Mouse (Mus musculus) lung, embryonic 14.5 days (tissue): ENCODE results near the gene Fhdc1. TPM values are rescaled to one million over a fixed set of nuclear protein-coding genes. Genes with fewer than 3 reads are reported as not detected.

Experiments used
- ATAC-seq: fragments of 200-750 bp; cut with Nextera tagmentation; 2 replicates; pipeline ENCODE4 v1.8.0; 2017; ENCODE audit warnings: mild to moderate bottlenecking, moderate TSS enrichment, moderate library complexity; ENCODE audit not compliant: insufficient read depth
- DNase-seq: peaks from one replicate; pipeline ENCODE4 v3.0.0-alpha.2; 2015
- H3K27ac ChIP-seq: fragments of 300-500 bp; sonication (generic); 2 replicates; pipeline ENCODE4 v1.5.1; 2014; ENCODE audit warnings: low read depth, mild to moderate bottlenecking, moderate library complexity
- H3K27me3 ChIP-seq: fragments of 300-500 bp; sonication (generic); 2 replicates; pipeline ENCODE4 v1.6.1; 2014; ENCODE audit warnings: low read length, control low read depth; ENCODE audit not compliant: insufficient read depth
- H3K36me3 ChIP-seq: fragments of 300-500 bp; sonication (generic); 2 replicates; pipeline ENCODE4 v1.6.1; 2014; ENCODE audit warnings: control low read depth; ENCODE audit not compliant: insufficient read depth
- H3K4me1 ChIP-seq: fragments of 300-500 bp; sonication (generic); 2 replicates; pipeline ENCODE4 v1.6.1; 2014; ENCODE audit warnings: antibody characterized with exemption, control low read depth; ENCODE audit not compliant: insufficient read depth
- H3K4me2 ChIP-seq: fragments of 300-500 bp; sonication (generic); 2 replicates; pipeline ENCODE4 v1.6.1; 2014; ENCODE audit warnings: mild to moderate bottlenecking
- H3K4me3 ChIP-seq: fragments of 300-500 bp; sonication (generic); 2 replicates; pipeline ENCODE4 v1.5.1; 2014; ENCODE audit warnings: low read depth, low read length
- H3K9ac ChIP-seq: fragments of 300-500 bp; sonication (generic); 2 replicates; pipeline ENCODE4 v1.6.1; 2014
- H3K9me3 ChIP-seq: fragments of 300-500 bp; sonication (generic); 2 replicates; pipeline ENCODE4 v1.6.1; 2016; ENCODE audit warnings: low read depth, low read length, control low read depth
- CTCF ChIP-seq: IDR thresholded peaks from 2 replicates; pipeline ENCODE4 v1.5.1; 2016; ENCODE audit warnings: antibody characterized with exemption, low read depth
- WGBS: fragments of 180-500 bp; shearing (Covaris S2); extraction: QIAGEN DNeasy Blood & Tissue Kit; methylation state at CpG from one replicate; pipeline ENCODE4 v1.1.7; 2014; 5-methylcytosine and 5-hydroxymethylcytosine counted together
- polyA plus RNA-seq: library from polyadenylated mRNA; unstranded; fragments of >200 nt; fragmentation: Nextera tagmentation; extraction: Ambion mirVana; gene quantifications from 2 replicates; pipeline ENCODE4 v1.2.1, GENCODE M21; 2014

The Fhdc1 gene
- 15.6 and 16.6 TPM in 2 replicates for polyA plus RNA-seq

DNA sequence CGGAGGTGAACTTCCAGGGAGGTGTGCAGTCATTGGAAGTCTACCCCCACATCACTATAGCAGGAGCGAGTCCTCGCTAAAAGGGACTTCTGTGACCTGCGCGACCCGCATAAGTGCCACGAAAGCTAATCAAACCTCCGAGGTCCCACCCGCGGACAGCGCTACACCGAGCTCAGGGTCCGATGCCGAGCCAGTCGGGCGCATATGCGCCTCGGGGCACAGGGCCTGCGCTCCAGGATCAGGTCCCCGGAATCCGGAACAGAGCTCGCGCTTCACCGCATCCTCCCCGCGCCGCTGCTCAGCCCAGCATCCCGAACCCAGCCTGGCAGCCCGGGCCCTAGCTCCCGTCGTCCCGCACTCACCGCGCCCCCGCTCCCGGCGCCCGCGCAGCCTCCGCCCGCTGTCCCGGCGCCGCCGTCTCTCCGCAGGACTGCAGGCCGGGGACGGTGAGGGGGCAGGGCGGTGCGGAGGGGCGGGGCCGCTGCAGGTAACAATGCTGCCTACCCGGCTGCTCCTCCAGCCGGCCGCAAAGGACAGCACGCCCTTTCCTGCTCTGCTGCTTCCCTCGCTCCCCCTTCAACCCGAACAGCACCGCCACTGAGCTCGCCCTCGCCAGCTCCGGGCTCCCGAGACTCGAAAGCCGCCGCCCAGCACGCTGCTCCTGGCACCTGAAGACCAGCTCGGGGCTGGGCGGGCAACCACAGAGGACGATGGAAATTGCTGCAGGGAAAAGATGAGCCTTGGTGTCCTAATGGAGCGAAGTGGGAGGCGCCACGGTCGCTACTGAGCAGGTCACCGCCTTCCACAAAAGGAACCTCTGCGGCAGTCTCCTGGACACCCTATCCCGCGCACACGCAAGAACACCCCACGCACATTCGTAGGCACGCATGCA lies at the start of gene Fhdc1:
Fhdc1 (minus strand) TSS at position 424 of the 892 bp plus-strand sequence.
- Histone ChIP-seq H3K27ac (peak within 1 kb of the TSS; percentile 64), H3K4me3 (peak within 1 kb of the TSS; percentile 67), H3K27me3 (peaks cover 13% of the 10 kb centered on the region; the same call in 1 of the 2 replicates), H3K9me3 (no peaks in the 10 kb centered on the region), H3K9ac (peak within 1 kb of the TSS; percentile 72), H3K4me1 (peaks cover 5% of the 10 kb centered on the region; the same call in 1 of the 2 replicates), H3K36me3 (no peaks in the 10 kb centered on the region), H3K4me2 (peak within 1 kb of the TSS; percentile 99)
- DNase-seq: peak; percentile 74
- under 1% methylated on average over 79 of the region's 82 CpGs for WGBS
- ATAC-seq: peak; percentile 78
- peak; percentile 22; the same call in 1 of the 2 replicates for TF ChIP-seq CTCF

DNA sequence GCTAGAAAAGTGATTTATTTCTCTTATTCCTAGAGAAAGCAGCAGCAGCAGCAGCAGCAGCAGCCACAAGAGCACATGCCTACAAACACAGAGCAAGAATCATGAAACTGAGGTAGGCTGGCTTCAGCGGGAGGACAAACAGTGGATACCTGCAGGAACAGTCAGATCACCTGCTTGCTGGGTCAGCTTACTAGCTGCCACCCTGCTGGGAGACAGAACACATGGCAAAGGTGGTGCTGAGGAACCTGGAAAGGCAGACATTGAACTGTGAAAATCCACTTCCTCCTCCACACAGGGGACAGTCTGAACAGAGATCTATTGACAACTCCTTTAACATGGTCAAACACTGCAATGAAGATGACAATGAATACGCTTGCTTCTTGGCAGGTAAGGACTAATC lies 48.8 kb upstream of the Fhdc1 start:
- ATAC-seq: no peak
- TF ChIP-seq CTCF: no peak
- Histone ChIP-seq H3K9ac (no peak overlapping the region), H3K4me1 (no peaks in the 10 kb centered on the region), H3K27ac (no peak overlapping the region), H3K4me2 (no peak overlapping the region), H3K27me3 (no peaks in the 10 kb centered on the region), H3K9me3 (no peaks in the 10 kb centered on the region), H3K36me3 (peaks cover 22% of the 10 kb centered on the region; the same call in 1 of the 2 replicates), H3K4me3 (no peak overlapping the region)
- DNase-seq: no peak
- 79% methylated on average over 2 of the region's 2 CpGs for WGBS

DNA sequence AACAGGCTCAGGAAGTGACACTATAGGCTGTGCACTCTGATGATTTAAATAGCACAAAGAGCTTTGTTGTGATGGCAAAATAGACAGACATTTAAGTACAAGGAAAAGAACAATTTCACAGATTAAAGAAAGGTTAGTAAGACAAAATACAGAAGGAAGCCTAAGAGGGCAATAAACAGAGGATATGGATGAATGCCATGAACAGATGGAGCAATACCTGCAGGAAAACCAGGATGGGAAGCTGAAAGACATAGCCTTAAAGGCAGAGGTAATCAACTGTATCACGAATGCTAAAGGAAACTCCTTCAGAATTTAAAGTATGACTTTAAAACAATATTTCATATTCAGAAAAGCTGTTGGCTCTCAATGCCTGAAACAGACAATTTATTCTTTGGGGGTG lies 44.7 kb upstream of the Fhdc1 start:
- no peaks in the 10 kb centered on the region for H3K9me3 ChIP-seq
- no peak overlapping the region for H3K9ac ChIP-seq
- H3K4me1 ChIP-seq: no peaks in the 10 kb centered on the region
- H3K36me3 ChIP-seq: peaks cover 15% of the 10 kb centered on the region; the same call in 1 of the 2 replicates
- no peak overlapping the region for H3K4me3 ChIP-seq
- H3K4me2 ChIP-seq: no peak overlapping the region
- ATAC-seq: no peak
- WGBS: 67% methylated on average over 1 of the region's 1 CpGs
- no peak overlapping the region for H3K27ac ChIP-seq
- no peak for DNase-seq
- no peaks in the 10 kb centered on the region for H3K27me3 ChIP-seq
- TF ChIP-seq CTCF: no peak

DNA sequence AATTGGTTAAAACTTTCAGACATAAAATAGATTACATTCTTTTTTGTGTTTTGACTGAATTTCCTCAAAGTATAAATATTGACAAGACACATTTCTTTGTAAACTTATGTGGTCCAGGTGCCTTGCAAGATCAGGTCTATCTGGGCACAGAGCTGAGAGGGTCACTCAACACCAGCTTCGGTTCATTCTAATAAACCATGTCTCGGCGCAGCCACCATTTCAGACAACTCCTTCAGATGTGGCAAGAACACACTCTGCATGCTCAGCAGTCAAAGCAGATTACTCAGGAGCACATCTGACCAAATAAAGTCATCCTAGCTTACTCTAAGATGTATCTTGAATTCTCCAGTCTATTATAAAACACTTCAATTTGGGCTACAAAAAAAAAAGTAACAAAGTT lies 35.9 kb upstream of the Fhdc1 start:
- Histone ChIP-seq H3K9ac (no peak overlapping the region), H3K4me3 (no peak overlapping the region), H3K4me2 (no peak overlapping the region), H3K36me3 (peaks cover 12% of the 10 kb centered on the region), H3K27ac (no peak overlapping the region), H3K9me3 (no peaks in the 10 kb centered on the region), H3K27me3 (no peaks in the 10 kb centered on the region), H3K4me1 (no peaks in the 10 kb centered on the region)
- ATAC-seq (peak; percentile 70; the same call in 1 of the 2 replicates), DNase-seq (peak; percentile 57)
- TF ChIP-seq CTCF: no peak
- WGBS: 58% methylated on average over 3 of the region's 3 CpGs

DNA sequence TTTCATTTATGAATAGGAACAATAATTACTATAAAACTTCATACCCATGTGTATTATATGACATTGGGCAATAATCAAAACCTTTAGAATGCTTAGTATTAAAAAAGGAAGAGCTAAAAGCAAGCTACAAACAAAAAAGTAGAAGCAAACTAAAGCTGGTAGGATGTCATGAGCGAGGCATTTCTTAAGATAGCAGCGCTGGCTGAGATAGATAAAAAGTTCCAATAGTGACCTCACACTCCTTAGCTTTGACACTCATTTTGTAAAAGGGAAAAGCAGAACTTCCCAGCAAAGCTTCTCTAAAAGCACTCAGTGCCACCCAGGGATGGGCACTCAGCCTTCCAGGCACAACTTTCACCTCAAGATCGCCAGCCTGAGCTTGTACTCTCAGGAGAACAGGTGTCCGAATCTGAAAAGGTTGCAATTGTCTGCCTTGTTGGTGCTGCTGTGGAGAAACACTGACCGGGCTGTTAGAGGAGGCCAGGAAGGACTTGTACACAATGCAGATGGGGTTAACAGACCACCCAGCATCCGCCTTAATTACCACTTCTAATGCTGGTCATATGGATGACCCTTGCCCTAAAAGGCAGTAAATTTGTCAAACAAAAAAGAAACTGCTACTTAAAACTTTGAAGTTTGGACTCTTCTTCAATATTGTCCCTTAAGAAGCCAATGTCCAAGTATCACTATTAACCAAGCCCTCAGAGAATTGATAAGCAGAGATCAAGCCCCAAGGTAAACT lies 32.7 kb upstream of the Fhdc1 start:
- no peak overlapping the region for H3K4me3 ChIP-seq
- H3K27me3 ChIP-seq: no peaks in the 10 kb centered on the region
- DNase-seq: no peak
- no peaks in the 10 kb centered on the region for H3K4me1 ChIP-seq
- H3K9me3 ChIP-seq: no peaks in the 10 kb centered on the region
- H3K9ac ChIP-seq: no peak overlapping the region
- TF ChIP-seq CTCF: no peak
- H3K4me2 ChIP-seq: no peak overlapping the region
- WGBS: 69% methylated on average over 6 of the region's 6 CpGs
- peaks cover 10% of the 10 kb centered on the region; the same call in 1 of the 2 replicates for H3K36me3 ChIP-seq
- no peak for ATAC-seq
- H3K27ac ChIP-seq: no peak overlapping the region

DNA sequence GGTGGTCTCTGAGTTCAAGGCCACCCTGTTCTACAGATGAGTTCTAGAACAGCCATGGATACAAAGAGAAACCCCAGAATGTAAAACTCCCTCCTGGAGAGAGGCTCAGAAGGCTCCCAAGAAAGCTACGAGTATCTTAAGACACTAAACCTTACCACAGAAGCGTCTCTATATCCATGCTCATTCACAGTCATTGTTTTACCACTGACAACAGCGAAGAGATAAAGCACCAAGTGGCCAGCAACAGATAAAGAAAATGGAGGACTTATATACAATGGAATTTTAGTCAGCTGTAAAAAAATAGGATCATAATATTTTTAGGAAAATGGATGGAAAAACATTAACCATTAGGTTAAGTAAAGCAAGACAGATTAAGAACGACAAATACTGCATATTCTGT lies 25.0 kb upstream of the Fhdc1 start:
- no peak for TF ChIP-seq CTCF
- H3K27me3 ChIP-seq: no peaks in the 10 kb centered on the region
- no peaks in the 10 kb centered on the region for H3K4me1 ChIP-seq
- H3K9me3 ChIP-seq: no peaks in the 10 kb centered on the region
- no peak overlapping the region for H3K4me3 ChIP-seq
- DNase-seq: no peak
- 79% methylated on average over 4 of the region's 4 CpGs for WGBS
- H3K9ac ChIP-seq: no peak overlapping the region
- H3K4me2 ChIP-seq: no peak overlapping the region
- ATAC-seq: no peak
- peaks cover 7% of the 10 kb centered on the region; the same call in 1 of the 2 replicates for H3K36me3 ChIP-seq
- no peak overlapping the region for H3K27ac ChIP-seq

DNA sequence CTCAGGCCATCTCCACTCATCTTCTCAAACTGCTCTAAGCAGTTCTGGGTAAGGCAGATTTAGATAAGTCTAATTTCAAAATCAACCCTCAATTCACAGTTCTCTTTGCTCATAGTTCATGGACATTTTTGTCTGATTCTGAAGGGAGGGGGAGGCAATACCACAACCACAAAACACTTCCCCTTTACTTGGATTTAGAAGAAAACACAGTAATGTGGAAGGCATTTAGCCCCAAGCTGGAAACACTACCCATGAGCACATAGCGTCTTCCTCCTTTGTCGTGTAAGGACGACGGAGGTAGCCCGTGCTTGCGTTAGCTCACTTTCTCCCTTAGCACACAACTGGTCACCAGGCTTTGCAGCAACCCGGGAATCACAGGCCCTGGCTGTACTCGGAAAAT lies 24.1 kb upstream of the Fhdc1 start:
- Histone ChIP-seq H3K27me3 (no peaks in the 10 kb centered on the region), H3K4me2 (no peak overlapping the region), H3K9me3 (no peaks in the 10 kb centered on the region), H3K4me3 (no peak overlapping the region), H3K4me1 (no peaks in the 10 kb centered on the region), H3K9ac (no peak overlapping the region), H3K36me3 (0 out of 2 replicates have a peak, but pooled peaks cover 3% of the 10 kb centered on the region), H3K27ac (no peak overlapping the region)
- no peak for TF ChIP-seq CTCF
- no peak for DNase-seq
- 89% methylated on average over 8 of the region's 8 CpGs for WGBS
- ATAC-seq: no peak
